Mouse (Mus musculus) cerebellum, postnatal 36 days (tissue): ENCODE data around the gene Id2.
A peak's percentile ranks its signal among the peaks of the same experiment; 100 is the strongest.

Experiments used
- DNase-seq, 2 experiments: peaks; one replicate each; pipeline ENCODE4 v3.0.0; 2021 to 2022; ENCODE audit warnings: mixed read lengths in 2 of 2

The Id2 gene

DNA sequence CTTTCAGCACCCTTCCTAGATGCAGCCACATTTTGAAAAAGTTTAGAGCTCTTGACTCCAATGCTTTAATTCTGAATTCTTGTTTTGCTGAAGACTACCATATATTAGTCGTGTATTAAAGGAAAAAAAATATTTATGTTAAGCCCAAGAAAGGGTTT is at the start of gene Id2:
Id2 (minus strand) TSS at position 89 of the 158 bp plus-strand sequence.
- no peak for DNase-seq

DNA sequence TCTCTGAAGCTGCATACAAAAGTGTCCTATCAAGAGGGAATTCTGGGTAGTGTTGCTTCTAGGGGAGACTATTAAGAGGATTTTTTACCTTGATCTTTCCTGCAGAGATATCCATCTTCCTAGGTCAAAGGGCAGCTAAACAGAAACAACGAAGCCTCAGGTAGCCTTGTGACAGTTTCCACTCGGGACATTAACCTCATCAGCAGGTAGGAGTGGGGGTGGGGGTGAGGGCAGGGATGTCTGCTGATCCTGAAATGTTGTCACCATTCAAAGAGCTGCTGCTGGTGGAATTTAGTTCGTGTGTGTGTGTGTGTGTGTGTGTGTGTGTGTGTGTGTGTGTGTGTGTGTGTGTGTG is 48.4 kb upstream of the Id2 start:
- DNase-seq = no peak

DNA sequence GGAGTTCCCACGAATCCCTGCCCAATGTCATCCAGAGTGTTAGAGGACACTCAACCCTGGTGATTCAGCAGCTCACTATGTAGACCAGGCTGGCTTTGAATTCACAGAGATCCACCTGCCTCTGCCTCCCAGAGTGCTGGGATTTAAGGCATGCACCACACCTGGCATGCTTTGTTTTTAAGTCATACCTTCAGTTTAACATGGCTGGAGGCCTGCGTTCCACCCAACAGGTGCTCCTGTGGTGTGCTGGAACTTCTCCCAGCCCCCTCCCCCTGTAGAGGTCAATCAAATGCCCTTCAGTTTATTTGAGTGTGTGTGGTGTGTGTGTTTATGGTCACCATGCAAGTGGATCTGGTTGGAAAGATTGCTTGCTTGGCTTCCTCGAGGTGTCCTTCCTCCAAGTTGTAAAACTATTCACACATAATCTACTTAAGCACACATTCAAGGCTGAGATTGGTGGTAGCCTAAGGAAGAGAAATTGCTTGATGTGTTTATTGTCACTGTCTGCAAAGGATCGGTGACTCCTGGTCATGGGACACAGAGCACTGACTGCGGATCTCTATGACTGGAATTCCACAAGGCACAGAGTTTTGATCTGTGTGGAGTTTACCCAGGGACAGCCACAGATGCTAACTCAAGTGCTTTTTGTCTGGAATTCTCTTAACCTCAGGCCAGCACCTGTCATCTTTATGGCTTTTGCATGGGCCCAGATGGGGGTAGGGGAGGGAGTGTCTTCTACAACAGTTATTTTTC is 47.8 kb upstream of the Id2 start:
- DNase-seq = no peak

- DNase-seq = no peak
These were observed 46.6 kb upstream of the Id2 start for GRCm38 (mm10) chr12:25143492-25143891.

- DNase-seq = no peak
These were observed 45.3 kb upstream of the Id2 start for GRCm38 (mm10) chr12:25142251-25142650.

DNA sequence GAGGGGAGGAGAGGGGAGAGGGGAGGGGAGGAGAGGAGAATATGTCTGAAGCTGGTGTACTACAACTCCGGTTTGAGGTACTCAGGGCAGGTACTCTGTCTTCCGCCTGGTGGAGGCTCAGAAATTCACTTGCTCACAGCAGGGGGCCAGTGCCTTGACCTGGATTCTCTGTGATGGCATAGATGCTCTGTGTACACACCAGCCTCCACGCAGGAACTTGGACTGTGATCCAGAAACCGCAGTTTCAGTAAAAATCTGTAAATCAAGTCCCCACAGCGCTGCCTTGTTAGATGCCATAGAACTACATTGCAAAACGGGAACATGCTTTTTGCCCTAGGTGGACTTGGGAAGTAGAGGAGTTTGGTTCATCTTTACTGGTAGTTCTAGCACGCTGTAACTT is 44.4 kb upstream of the Id2 start:
- DNase-seq = peak; percentile 22 to 23

- DNase-seq = no peak
These were observed 43.2 kb upstream of the Id2 start for GRCm38 (mm10) chr12:25140115-25140514.

DNA sequence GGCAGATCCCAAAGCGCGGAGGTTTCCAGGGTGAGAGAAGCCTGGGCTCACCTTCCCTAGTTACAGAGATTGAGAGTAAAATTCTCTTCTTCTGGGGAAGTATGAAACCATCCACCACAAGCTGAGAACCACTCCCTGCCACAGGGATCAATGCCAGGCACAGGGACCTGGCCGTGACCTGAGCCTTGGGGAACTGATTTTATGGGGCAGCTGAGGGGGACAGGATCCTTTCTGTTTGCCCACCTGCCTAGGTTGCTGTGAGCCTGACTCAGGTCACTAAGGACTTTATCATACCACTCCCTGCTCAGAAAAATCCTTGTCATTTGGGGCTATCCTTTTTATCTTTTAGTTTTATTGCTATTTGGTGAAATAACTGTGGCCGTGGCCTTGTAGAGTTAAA is 41.7 kb upstream of the Id2 start:
- no peak for DNase-seq

DNA sequence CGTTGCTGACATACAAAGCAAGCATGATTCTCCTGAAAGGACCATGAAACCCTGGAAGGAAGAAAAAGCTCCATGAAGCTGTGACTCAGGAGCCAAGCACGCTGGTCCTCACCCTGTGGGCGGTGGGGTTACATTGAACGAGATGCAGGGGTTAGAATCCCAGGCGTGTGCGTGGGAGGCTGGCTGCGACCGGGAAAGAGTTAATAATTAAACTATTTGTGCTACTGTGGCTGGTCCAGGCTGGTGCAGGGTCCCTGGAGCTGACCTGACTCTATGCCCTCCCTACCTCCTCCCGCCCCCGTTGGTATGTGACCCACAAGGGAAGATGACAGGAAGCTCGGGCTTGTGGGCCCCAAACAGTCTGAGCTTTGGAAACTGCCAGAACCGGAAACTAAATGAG is 35.1 kb upstream of the Id2 start:
- DNase-seq = no peak

GRCm38 (mm10) chr12:25127629-25128028 is 30.7 kb upstream of the Id2 start:
- no peak for DNase-seq

- no peak for DNase-seq
These were observed 29.3 kb upstream of the Id2 start for GRCm38 (mm10) chr12:25126228-25126627.

DNA sequence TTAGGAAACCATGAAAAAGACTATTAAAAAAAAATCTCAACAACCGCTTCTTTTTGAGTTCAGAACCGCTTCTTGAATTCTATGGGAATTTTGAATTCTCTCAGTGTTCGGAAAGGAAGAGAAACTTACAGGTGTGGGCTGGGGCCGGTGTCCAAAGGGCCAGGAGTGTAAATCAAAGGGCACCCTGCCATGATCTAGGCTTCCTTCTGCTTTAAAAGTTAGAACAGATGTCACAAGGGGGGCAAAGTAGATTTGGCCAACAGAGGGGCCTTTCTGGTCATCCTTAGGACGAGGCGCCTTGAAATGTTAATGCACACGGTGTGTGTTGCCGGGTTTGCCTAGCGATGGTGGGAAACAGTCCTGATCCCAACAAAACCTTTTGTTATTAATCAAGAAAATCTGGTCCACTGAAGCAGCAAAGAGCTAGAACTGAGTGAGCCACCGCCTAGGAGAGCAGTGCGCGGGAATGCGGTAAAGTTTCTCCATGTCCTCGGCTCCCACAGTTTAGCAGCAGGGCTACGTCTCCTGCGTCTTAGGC is 28.4 kb upstream of the Id2 start:
- DNase-seq = no peak

DNA sequence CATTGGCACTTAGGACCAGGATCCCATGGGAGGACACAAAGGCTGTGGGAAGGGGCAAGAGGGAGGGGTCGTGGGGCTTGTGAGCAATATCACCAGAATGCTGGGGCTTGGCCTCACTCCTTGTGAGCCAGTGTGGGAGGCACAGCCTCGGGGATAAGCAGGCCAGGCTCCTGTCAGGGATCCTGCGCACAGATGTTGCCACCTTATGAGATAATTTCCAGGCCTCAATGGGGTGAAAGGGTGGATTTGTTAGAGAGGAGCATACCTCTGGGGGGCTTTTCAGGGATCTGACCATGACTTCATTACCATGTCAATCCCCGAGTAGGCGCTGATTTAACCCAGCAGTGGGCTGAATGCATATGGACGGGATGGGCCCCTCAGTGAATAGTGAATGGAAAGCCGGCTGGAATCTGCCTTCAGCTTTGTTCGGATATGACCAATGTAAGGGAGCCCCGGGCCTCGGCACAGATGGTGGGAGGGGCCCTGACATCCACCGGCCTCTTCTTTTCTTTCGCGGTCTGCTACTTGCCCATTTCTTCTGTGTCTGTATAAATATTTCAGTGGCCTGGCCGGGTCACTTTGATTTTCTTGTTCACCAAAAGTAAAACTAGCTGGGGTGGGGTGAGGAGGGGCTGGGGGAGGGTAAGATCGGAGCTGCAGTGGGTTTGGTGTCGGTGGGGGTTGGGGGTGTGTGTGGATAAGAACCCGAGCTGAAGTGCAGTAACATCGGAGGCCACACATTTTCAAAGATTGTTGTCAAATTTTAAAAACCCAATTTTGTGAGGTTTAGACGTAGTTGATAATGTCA is 27.7 kb upstream of the Id2 start:
- DNase-seq = no peak

GRCm38 (mm10) chr12:25120753-25121152 is 23.8 kb upstream of the Id2 start:
- DNase-seq = no peak

DNA sequence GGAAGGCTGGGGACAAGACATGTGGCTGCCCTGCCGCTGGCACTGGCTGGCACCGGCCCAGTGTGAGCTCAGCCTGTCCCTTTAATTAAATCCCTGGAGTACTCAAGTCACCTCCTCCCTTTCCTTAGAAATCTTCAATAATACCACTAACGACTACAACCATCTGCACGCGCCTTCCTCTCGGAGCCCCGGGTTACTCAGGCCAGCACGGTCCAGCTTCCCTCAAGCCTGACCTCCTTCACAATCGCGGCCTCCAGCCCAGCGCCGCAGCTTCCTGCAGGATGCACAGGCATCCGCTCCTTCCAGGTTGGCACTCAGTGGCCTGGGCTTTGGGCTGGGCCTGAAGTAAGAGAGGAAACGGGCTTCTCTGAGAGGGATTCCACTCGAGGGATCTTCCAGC is 22.3 kb upstream of the Id2 start:
- DNase-seq = no peak

GRCm38 (mm10) chr12:25117856-25118511 is 21.0 kb upstream of the Id2 start:
- DNase-seq = no peak

- DNase-seq = no peak
These were observed 19.2 kb upstream of the Id2 start for GRCm38 (mm10) chr12:25116126-25116525.

- DNase-seq = no peak
These were observed 17.5 kb upstream of the Id2 start for GRCm38 (mm10) chr12:25114426-25114825.

DNA sequence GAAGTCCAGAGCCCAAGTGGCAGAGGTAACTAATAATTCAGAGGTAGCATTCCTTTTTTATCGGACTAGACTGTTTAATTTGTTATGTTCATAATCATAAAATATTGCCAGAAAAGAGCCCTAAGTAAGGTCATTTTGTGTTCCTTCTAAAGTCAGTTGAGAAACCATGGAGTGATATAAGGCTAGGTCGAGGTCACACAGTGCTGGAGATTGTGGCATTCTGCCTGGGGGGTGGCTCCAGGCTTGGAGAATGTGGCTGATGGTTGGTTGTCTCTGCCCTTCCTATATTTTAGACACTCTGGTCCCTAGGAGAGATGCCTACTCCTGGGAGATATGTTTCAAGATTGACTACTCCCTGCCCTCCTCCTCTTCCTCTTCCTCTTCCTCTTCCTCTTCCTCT is 16.4 kb upstream of the Id2 start:
- DNase-seq = no peak

- no peak for DNase-seq
These were observed 15.9 kb upstream of the Id2 start for GRCm38 (mm10) chr12:25112806-25113205.

DNA sequence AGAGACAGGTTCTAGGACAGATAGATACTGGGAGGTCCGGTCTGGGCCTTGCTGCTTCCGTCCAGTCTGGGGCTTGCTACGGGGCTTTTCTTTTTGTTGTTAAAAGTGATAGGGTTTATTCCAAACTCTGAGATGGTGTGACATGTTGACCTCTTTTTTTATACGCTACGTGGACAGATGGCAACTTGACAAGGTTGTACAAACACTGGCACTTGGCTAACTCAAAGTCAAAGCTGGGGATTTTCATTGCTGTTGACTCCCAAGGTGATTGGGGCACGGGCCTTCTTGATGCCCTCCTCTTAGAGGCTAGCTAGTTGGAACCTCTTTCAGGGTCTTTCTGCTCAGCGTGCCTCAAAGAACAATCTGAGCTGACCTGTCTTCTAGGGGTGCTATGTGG is 13.7 kb upstream of the Id2 start:
- no peak for DNase-seq

GRCm38 (mm10) chr12:25109971-25110681 is 13.2 kb upstream of the Id2 start:
- peak; percentile 9 to 20 for DNase-seq

DNA sequence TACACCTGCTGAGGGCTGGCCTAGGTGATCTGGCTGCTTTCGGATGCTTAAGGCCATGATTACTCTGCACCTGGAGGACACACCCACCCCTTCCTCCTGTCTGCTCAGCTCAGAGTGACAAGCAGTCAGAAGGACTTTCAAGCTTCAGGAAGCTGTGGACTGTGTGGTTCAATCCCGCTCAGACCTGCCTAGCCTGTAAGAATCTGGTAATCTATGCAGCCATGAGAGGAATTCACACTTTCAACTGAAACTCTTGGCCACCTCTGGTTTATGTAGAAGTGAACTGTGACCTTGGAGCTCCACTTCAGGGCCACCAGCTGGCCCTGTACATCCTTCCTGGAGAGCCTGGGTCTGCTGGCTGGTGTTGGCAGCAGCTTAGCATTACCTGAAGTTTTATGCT is 11.9 kb upstream of the Id2 start:
- no peak for DNase-seq

GRCm38 (mm10) chr12:25104541-25104940 is 7.6 kb upstream of the Id2 start:
- no peak for DNase-seq
